ENCODE assay signal across 23 mouse cellular contexts in the genomic region with DNA sequence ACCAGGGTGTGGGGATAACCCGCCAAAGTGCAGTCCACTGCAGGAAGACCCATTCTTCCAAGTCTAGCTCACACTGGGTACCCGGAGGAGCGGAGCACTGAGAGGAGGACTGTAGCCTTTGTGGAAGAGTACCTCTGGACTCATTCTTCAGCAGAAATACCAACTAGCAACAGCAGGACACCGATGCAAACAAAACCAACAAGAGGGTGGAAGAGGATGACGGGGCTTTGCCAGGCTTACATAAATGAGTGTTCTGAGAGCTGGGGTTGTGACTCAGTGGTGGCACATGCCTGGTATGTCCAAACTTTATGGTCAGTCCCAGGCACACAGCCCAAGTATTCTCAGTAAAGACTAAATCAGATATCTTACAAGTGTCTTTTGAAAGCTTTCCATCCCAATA. TPM values are rescaled to one million over a fixed set of nuclear protein-coding genes. Genes with fewer than 3 reads are reported as not detected.
DNase-seq lines count a peak whose midpoint lies in the region; TF ChIP-seq lines count a peak whose summit lies in the region.
"Had no signal": no experiment of that assay in that cellular context is flagged by ENCODE, and none has a peak within 500 bp of the region (broad histone marks: within the 10 kb centered on the region; RNA-seq: fewer than 3 reads in every experiment).

No protein-coding gene starts in this region.

- in situ Hi-C loops in ES-E14 (cut with MboI; ENCODE audit: low sequenced_read_pairs in 2 of 2, unreplicated experiment in 2 of 2) = no loop called here

- H3K9ac ChIP-seq in ES-E14 (ENCODE audit: insufficient read depth, low read depth, low read length, poor library complexity, severe bottlenecking) = no peak overlapping the region
- H3K9ac ChIP-seq: embryonic facial prominence, embryonic 13.5 days; embryonic facial prominence, embryonic 15.5 days; forebrain, embryonic 13.5 days; forebrain, embryonic 15.5 days; forebrain, postnatal 0 days had no signal

- no peaks in the 10 kb centered on the region for H3K27me3 ChIP-seq in thymus, adult 2 months (ENCODE audit: control insufficient read depth, insufficient read depth, low read length)
- H3K27me3 ChIP-seq: CH12.LX; embryonic facial prominence, embryonic 13.5 days; embryonic facial prominence, embryonic 15.5 days; forebrain, embryonic 13.5 days; forebrain, embryonic 15.5 days had no signal

- H3K4me3 ChIP-seq in ES-E14 (ENCODE audit: insufficient read depth in 1 of 2, low read depth in 1 of 2, low read length in 2 of 2, poor library complexity in 1 of 2, severe bottlenecking in 1 of 2) = no peak overlapping the region
- H3K4me3 ChIP-seq in embryonic fibroblast, embryonic 13.5 days (ENCODE audit: insufficient read depth, low read length) = no peak overlapping the region
- no peak overlapping the region for H3K4me3 ChIP-seq in thymus, adult 2 months (ENCODE audit: control insufficient read depth, insufficient read depth, low read length)
- H3K4me3 ChIP-seq: embryonic facial prominence, embryonic 13.5 days; embryonic facial prominence, embryonic 15.5 days; forebrain, embryonic 13.5 days; forebrain, embryonic 15.5 days had no signal

- no peak for TF ChIP-seq POLR2A in embryonic fibroblast, embryonic 13.5 days (IDR thresholded peaks at IDR 0.05; ENCODE audit: low read depth, low read length)
- TF ChIP-seq POLR2A in thymus, adult 2 months (IDR thresholded peaks at IDR 0.05; ENCODE audit: control insufficient read depth, extremely low read depth, insufficient read depth, low read length, poor library complexity) = no peak

- no peak overlapping the region for H3K27ac ChIP-seq in ES-E14 (ENCODE audit: insufficient read depth, low read depth, low read length, poor library complexity, severe bottlenecking)
- H3K27ac ChIP-seq in embryonic fibroblast, embryonic 13.5 days (ENCODE audit: insufficient read depth, low read length) = peak overlapping the region; percentile 39; the same call in 1 of the 2 replicates
- H3K27ac ChIP-seq in thymus, adult 2 months (ENCODE audit: control insufficient read depth, insufficient read depth, low read length) = no peak overlapping the region; the same call in 1 of the 2 replicates
- H3K27ac ChIP-seq: embryonic facial prominence, embryonic 13.5 days; embryonic facial prominence, embryonic 15.5 days; forebrain, embryonic 13.5 days; forebrain, embryonic 15.5 days had no signal

- TF ChIP-seq CTCF in embryonic fibroblast, embryonic 13.5 days (IDR thresholded peaks at IDR 0.05; ENCODE audit: borderline replicate concordance, insufficient read depth, low read length) = no peak
- no peak for TF ChIP-seq CTCF in thymus, adult 2 months (IDR thresholded peaks at IDR 0.05; ENCODE audit: borderline replicate concordance, control insufficient read depth, extremely low read depth, insufficient read depth, low read length, poor library complexity)

- H3K4me1 ChIP-seq in ES-E14 (ENCODE audit: control insufficient read depth in 2 of 2, insufficient read depth in 2 of 2, low read length in 2 of 2, poor library complexity in 1 of 2) = peaks cover 0 to 6% of the 10 kb centered on the region in 2 experiments; a peak in 1 of 4 replicates
- H3K4me1 ChIP-seq in embryonic fibroblast, embryonic 13.5 days (ENCODE audit: control insufficient read depth, insufficient read depth, low read length) = peaks cover 11% of the 10 kb centered on the region
- peaks cover 54% of the 10 kb centered on the region for H3K4me1 ChIP-seq in thymus, adult 2 months (replicated peaks; ENCODE audit: control insufficient read depth, insufficient read depth, low read length)

- 92% methylated on average over 5 of the region's 5 CpGs for WGBS in thymus, adult 2 months

- peaks cover 61% of the 10 kb centered on the region for H3K36me3 ChIP-seq in ES-E14 (ENCODE audit: control insufficient read depth, insufficient read depth, low read length, poor library complexity, severe bottlenecking)
- peaks cover 67% of the 10 kb centered on the region for H3K36me3 ChIP-seq in thymus, adult 2 months (ENCODE audit: control insufficient read depth, insufficient read depth, low read length)

- no peaks in the 10 kb centered on the region for H3K9me3 ChIP-seq in ES-E14 (ENCODE audit: control insufficient read depth, insufficient read depth, low read depth, low read length)
- H3K9me3 ChIP-seq: embryonic facial prominence, embryonic 13.5 days; embryonic facial prominence, embryonic 15.5 days; forebrain, embryonic 13.5 days; forebrain, embryonic 15.5 days had no signal

- DNase-seq in 3134 (ENCODE audit: extremely low read depth, insufficient read length, low spot score) (peak; percentile 68), ES-E14 (ENCODE audit: low read depth, low spot score) (no peak), NIH3T3 (ENCODE audit: low read depth) (peak; percentile 62)
- no peak for DNase-seq in layer of hippocampus, adult 8-10 months (ENCODE audit: low spot score in 2 of 2)
- no peak for DNase-seq in thymus, adult 2 months
- no peak for DNase-seq in testis, postnatal 14 days (ENCODE audit: low spot score)
- DNase-seq: adrenal gland, adult 8-10 months; adrenal gland, postnatal 14 days; adrenal gland, postnatal 36 days; B cell, adult 2 months; cerebellum, adult 11-12 months; cerebellum, adult 2 months; cerebellum, adult 9-10 months; cerebellum, postnatal 10 days; cerebellum, postnatal 25 days; embryo, embryonic 11 days; forebrain, postnatal 0 days had no signal

TF ChIP-seq in ES-E14, 5 proteins besides CTCF, POLR2A, EP300 and RAD21:
- TF ChIP-seq MAFK (IDR thresholded peaks at IDR 0.05; ENCODE audit: insufficient read depth, low read depth, low read length) (no peak), ZNF384 (IDR thresholded peaks at IDR 0.05; ENCODE audit: low read depth, low read length) (0 out of 2 replicates have a peak, but pooled peaks have one; percentile 17), ZC3H11A (IDR thresholded peaks at IDR 0.05; ENCODE audit: borderline replicate concordance, low read depth, low read length) (no peak)

RNA-seq across cellular contexts. Expression of a gene that starts 12.4 kb away (rescaled TPM):
- total RNA-seq in ES-E14 (2012; rRNA removed) = 61.8 and 63.5 TPM in 2 replicates
- 23.4 and 26.5 TPM in 2 replicates for polyA plus RNA-seq in embryonic fibroblast, embryonic 13.5 days (2011; ENCODE audit: insufficient read length, low read depth, missing spikeins)
- 10 to 100 TPM; 53.5 to 58.4 (median 56.7) TPM for total RNA-seq in layer of hippocampus, adult 8-10 months (2022)
- 216 and 243 TPM in 2 replicates for polyA plus RNA-seq in thymus, adult 2 months (2012; rRNA removed)

RNA-seq across cellular contexts. Expression of a gene that starts 29.1 kb away (rescaled TPM):
- 8.5 and 16.1 TPM in 2 replicates for total RNA-seq in ES-E14 (2012; rRNA removed)
- polyA plus RNA-seq in embryonic fibroblast, embryonic 13.5 days (2011; ENCODE audit: insufficient read length, low read depth, missing spikeins) = 21.1 and 22.8 TPM in 2 replicates
- 10 to 100 TPM; 38.2 to 53.1 (median 46.4) TPM for total RNA-seq in layer of hippocampus, adult 8-10 months (2022)
- polyA plus RNA-seq in thymus, adult 2 months (2012; rRNA removed) = 151 and 153 TPM in 2 replicates

RNA-seq across cellular contexts. Expression of a gene that starts 34.9 kb away (rescaled TPM):
- total RNA-seq in ES-E14 (2012; rRNA removed) = 119 and 180 TPM in 2 replicates
- 102 and 112 TPM in 2 replicates for polyA plus RNA-seq in embryonic fibroblast, embryonic 13.5 days (2011; ENCODE audit: insufficient read length, low read depth, missing spikeins)
- 100 to 1,000 TPM in 2 of 4 experiments, 10 to 100 TPM in 2; 89.3 to 113 (median 99.1) TPM for total RNA-seq in layer of hippocampus, adult 8-10 months (2022)
- 36.8 and 36.9 TPM in 2 replicates for polyA plus RNA-seq in thymus, adult 2 months (2012; rRNA removed)

Comparison
In these comparisons a context has a peak if more than half of its experiments do, and no peak if none do; other contexts are left out.
1. DNase-seq: peak in 3134 (single experiment) and NIH3T3 (single experiment); none in ES-E14 (single experiment), layer of hippocampus, adult 8-10 months (0 of 2), thymus, adult 2 months (single experiment) and testis, postnatal 14 days (single experiment).